Mouse (Mus musculus): ENCODE data around the gene Ccdc188. TPM values are rescaled to one million over a fixed set of nuclear protein-coding genes. Genes with fewer than 3 reads are reported as not detected.

The Ccdc188 gene
- total RNA-seq, 1 experiment from 2014 or later, result not detected

DNA sequence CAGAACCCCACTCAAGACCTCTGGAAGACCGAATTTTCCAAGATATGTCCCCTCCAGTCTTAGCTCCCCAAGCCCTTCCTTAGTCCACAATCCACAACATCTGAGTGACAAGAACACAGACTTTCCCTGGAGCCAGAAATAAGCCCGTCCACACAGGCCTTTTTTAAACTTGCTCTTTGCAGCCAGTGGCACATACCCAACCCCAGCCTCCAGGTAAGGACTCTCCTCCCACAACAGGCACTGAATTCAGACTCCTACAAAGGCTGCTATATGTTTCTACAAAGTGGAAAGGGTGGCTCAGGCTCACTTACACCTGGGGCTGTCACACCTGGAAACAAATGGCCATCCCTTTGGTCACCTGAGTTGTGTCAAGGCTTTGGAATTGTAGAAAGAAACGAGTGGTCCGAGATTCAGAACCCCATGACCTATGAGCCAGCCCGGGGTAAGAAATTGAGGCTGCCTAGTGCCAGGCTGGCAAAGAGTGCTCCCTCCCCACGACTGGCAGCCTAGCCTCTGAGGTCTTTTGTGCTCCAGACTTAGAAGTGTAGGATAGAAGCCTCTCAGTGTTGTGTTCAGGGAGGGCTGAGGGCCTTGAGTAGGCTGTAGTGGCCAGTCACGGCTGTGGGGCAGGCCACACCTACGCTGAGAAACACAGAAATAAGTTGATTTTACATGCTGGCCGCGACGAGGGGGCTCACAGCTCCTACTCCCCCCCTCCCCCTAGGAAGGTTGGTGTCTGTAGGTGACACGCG lies 16.4 kb downstream of the Ccdc188 start:
- 0 out of 2 replicates have a peak, but pooled peaks have one; percentile 22 for ATAC-seq (replicated peaks; ENCODE audit: low read depth, poor library complexity, severe bottlenecking)

DNA sequence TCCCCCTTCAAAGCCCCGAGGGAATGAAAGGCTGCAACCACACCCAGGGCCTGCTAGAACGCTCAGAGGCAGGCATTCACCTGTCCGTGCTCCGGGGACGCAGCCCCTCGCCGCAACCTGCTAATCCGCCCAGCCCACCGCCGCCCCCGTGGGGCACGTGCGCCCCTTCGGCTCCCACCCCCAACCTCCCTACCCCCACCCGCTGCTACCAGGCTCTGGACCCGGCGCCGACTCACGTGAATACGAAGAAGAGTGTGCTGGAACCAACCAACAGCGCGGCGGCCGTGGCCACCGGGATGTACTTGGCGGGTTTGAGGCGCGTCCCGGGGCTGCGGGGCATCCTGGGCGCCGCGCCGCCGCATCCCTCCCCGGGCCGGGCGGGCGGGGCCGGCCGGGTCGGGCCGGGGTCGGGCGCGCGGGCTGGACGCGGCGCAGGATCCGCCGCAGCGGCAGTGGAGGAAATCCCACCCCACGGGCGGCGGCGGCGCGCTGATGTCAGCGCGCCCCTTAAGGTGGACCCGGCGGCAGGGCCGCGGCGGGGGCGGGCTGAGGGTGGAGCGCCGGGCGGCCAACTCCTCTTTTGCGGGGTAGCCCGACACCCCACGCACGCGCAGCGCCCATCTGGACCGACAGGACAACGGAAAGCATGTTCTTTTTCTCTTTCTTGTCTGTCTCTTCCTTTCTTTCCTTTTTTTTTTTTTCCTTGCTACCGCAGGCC lies 17.2 kb downstream of the Ccdc188 start, which contains the start of gene Zdhhc8:
Gene Zdhhc8, minus strand, starts transcription at position 466 of the 718 bp plus-strand sequence.
- ATAC-seq (replicated peaks; ENCODE audit: low read depth, poor library complexity, severe bottlenecking), result peak; percentile 45

DNA sequence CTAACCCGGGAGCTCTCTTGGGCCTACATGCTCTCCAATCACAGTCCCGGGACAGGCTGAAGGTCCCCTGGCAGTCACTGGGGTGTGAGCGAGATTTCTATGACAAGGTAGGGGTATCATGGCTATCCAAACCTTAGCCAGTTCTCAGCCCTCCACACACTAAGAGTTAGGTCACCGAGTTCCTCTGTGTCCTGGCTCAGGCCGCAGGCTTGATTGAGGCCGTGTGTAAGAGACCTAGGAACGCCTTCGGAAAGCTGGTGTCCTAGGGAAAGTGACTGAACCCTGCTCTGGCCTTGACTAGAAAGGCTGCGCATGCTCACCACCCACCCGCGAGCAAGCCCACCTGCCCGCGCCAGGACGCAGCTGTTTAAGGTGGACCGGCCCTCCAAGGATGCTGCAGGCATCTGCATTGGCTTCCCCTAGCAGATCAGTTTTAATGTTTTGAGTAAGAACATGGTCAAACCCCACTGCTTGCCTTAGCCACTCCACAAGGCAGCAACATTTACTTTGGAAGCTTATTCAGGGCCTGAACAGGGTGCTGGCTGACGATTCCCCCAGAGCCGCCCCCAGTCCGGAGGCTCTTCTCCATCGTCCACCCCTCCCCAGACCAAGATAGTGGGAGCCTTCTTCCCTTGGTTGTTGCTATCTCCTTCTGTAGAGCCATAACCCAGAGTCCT lies 17.8 kb downstream of the Ccdc188 start:
- peak; percentile 30 for ATAC-seq (replicated peaks; ENCODE audit: low read depth, poor library complexity, severe bottlenecking)

DNA sequence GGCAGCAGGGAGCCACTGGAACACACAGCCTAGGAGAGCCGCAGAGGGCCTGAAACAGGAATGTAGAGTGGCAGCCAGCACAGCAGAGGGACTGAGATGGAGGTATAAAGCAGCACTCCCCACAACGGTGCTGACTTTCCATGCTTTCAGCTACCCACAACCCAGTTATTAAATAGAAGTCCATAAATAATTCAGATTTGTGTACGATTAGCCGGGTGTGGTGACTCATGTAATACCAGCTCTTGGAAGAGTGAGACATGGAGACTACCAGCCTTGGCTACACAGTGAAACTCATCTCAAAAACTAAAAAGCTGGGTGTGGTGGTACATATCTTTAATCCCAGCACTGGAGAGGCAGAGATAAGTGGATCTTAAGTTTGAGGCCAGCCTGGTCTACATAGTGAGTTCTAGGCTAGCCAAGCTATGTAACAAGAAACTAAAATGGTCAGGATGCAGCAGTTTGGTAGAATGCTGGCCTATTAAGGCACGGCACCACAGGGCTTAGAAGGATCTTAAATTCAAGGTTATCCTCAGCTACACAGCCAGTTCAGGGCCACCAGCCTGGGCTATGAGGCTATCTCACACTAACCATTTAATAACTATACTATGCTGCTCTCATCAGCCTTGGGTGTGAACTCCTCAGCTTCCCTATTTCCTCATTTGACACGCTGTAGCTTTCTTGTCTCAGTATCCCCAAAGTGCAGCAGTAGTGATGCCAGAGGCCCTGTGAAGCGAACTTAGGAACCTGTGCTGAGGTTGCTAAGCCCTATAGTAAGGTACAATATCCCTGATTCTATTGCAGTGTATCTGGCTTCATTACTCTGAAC lies 19.2 kb downstream of the Ccdc188 start:
- ATAC-seq (replicated peaks; ENCODE audit: low read depth, poor library complexity, severe bottlenecking), result no peak

DNA sequence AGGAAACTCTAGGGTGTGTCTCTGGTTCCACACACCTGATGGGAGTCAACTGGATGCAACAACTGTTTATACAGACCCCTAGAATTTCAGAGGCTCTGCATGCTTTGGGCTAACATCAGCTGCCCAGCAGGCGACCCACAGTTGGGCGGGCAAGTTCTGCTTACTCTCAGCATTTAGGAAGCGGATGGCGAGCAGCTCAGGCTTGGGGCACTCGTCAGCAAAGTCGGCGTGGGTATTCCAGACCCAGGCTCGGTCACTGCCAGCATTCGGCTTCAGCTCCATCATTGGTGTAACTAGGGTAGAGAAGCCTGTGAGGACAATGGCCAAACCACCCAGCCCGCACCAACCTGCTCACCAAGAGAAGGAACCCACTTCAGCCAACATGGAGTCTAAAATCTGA lies 23.9 kb downstream of the Ccdc188 start:
- no peak for ATAC-seq (replicated peaks; ENCODE audit: low read depth, poor library complexity, severe bottlenecking)

DNA sequence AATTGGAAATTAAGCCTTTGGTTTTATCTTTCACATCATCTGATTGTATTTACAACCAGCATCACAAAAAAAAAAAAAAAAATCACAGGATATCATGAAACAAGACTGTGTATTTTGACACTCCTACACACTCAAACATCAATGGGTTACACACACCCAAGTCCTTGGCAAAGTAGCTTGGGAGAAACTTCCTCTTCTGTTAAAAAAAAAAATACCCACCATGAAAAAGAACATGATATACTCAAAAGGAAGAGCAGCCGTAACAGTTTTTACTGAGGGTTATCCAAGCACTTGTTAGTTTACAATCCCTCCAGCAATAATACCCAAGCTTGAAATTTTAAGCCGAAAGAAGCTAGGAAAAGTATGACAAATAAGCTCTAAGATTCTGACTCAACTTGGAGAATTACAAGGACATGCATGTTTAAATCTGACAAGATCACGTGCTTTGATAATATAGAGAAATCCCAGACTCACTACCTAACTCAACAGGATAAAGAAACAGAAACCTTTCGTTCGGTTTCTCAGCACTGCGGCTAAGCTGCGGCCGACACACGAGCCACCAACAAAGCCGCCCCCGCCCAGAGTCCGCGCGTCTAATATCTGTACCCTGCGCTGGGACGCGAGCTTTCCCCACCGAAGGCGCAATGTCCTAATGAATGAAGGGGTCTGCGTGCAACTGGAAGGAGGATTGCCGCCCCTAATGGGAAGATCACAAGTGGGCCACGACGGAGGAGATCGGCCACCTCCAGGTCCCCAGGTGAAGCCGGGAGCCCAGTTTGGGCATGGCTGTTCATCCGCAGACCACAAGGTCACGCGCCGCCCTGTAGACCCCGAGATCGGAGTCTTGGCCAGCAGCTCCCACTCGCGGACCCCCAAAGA lies 30.1 kb downstream of the Ccdc188 start:
- no peak for ATAC-seq (replicated peaks; ENCODE audit: low read depth, poor library complexity, severe bottlenecking)

DNA sequence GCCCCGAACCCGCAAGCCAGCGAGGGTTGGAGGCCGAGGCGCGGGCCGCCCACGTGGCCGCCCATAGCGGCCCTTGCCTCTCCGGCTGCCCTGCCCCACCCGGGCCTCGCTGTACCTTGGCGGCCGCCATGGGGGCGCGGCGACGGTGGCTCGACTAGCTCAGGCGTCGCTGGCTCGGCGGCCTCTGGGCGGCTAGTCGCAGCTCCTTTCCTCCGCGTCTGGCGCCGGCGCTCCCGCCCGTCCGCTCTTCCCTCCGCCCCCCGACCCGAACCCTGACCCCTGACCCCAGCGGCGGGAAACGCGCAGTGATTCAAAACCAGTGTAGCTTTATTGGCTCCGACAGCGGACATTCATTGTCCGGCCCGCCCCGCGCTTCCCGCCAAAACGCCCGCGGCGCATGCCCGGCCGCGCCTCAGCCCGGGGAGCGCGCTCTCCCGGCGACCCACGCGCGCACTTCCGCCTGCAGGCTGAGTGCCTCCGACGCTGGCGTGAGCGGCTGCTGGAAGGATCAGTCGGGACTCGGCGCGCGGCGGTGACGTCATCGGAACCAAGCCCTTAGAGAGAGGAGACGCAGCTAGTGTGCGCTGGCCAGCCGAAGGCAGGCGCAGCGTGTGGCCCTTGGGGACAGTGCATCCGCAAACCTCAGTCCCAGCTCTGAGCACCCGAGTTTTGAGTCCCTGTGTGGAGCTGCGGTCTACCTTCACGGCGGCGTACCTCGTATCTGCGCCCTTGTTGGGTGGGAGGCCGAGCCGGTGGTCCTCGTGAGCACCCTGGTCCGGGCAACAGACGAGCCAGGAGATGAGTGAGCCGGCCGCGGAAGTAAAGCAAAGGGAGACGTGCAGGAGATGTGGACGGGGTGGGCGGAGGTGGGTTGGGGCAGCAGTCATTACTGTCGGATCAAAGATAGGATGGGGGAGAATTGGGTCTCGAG lies 31.0 kb downstream of the Ccdc188 start, which contains the start of the genes Trmt2a and Ranbp1:
Gene Trmt2a, plus strand, starts transcription at position 247 of the 931 bp plus-strand sequence.
Gene Ranbp1, minus strand, starts transcription at position 300 of the 931 bp plus-strand sequence.
- ATAC-seq (replicated peaks; ENCODE audit: low read depth, poor library complexity, severe bottlenecking), result peak; percentile 79

DNA sequence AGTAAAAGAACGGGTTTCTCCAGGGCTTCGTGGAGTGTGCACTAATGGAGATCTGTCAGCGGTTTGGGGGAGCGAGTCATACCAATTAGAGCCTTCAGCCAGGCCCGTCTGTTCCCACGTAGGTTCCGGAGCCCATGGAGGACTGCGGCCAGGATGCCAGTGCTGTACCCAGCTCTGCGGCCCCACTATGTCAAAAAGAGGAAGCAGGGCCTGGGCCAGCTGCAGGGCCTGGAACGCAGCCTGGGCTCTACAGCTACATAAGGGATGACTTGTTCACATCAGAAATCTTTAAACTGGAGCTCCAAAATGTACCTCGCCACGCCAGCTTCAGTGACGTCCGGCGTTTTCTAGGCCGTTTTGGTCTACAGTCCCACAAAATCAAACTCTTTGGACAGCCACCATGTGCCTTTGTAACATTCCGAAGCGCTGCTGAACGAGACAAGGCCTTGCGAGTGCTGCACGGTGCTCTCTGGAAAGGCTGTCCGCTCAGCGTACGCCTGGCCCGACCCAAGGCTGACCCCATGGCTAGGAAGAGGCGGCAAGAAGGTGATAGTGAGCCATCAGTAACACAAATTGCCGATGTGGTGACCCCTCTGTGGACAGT lies 31.8 kb downstream of the Ccdc188 start:
- peak; percentile 69 for ATAC-seq (replicated peaks; ENCODE audit: low read depth, poor library complexity, severe bottlenecking)

DNA sequence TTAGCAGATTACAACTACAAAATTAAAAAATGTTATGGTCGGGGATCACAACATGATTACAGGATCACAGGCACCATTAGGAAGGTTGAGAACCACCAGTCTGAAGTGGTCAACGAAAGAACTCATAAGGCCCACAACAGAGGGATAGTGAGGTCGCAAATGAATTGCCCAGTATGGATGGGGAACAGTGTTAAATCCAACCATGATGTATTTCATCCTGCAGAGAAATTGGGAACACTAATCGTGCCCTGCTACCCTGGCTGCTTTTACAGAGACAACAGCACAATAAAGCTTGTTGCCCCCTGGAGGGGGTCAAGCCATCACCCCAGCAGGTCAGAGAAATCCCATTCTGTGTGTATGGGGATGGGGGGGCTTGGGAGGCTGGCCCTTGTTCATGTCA lies 32.6 kb downstream of the Ccdc188 start:
- no peak for ATAC-seq (replicated peaks; ENCODE audit: low read depth, poor library complexity, severe bottlenecking)

DNA sequence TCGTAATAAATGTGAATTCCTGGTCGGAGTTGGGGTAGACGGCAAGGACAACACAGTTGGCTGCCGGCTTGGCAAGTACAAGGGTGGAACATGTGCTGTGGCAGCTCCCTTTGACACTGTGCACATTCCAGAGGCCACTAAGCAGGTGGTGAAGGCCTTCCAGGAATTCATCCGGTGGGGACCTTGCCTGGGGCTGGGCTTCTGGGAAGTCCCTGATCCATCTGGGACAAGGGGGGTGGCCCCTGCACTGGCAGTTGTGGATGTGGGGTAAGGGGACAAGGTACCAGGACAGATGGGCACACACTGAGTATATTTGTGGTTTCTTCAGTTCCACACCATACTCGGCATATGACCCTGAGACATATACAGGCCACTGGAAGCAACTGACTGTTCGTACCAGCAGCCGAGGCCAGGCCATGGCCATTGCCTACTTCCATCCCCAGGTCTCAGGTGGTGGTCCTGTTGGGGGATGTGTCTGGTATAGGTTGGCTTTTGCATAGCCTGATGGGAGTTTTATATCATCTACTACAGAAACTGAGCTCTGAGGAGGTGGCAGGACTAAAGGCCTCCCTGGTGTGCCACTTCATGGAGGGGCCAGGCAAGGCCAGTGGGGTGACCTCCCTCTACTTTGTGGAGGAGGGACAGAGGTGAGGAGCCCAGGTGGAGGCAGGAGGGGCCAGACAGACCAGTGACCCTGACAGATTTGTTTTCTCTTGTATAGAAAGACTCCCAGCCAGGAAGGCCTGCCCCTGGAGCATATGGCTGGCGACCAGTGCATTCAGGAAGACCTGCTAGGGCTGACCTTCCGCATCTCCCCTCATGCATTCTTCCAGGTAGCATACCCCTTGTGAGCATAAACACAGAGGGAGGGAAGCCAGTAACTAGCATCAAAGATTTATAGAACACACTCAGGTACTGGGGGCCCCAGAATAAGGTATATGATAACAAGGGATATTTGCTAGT lies 33.4 kb downstream of the Ccdc188 start:
- ATAC-seq (replicated peaks; ENCODE audit: low read depth, poor library complexity, severe bottlenecking), result no peak

DNA sequence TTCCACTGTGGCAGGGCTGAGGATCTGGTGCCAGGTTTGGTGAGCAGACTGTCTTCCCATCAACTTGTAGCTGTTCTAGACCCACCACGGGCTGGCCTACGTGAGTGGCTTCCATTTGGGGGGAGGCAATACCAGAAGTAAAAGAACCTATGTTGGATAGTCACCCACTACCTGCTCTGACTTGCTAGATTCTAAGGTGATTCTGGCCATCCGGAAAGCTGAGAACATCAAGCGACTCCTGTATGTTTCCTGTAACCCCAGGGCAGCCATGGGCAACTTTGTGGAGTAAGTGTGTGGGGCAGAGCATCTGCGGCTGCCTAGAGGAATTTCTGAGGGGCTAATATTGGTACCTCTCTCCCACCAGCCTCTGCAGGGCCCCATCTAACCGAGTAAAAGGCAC lies 35.1 kb downstream of the Ccdc188 start:
- ATAC-seq (replicated peaks; ENCODE audit: low read depth, poor library complexity, severe bottlenecking), result no peak

DNA sequence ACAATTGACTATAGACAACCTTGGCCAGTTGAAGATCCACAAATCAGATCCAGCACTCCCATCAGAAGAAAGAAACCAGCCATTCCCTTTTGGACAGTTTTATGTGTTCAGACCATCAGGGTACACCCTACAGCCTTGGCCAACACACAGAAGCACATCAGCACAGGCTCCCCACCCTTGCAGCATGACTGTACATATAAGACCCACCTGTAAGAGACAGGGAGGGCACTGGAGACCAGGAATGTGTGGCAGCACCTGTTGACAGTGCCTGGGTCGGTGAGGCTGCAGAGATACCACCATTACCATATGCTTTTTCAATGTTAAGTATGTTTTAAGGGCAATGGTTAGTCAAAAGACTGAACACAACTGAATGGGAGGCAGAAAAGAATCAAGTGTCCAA lies 36.2 kb downstream of the Ccdc188 start:
- no peak for ATAC-seq (replicated peaks; ENCODE audit: low read depth, poor library complexity, severe bottlenecking)

DNA sequence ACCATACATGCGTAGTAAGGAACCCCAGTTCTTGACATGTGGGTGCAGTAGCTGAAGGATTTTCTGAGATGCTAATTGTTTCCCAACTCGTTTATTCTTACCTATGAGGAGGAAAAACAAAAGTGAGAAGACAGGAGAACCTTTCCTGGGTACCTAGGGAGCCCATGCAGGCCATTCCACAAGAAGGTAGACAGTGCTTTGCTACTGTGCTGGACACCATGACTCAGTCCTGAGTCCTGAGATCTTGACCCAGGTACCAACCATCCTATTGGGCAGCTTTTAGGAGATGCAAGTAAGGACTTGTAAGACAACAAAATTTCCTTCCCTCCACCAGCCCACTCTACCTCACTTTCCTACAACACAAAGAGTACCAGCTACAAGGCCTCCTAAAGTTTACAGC lies 40.5 kb downstream of the Ccdc188 start, which contains the start of gene Gm49776:
Gene Gm49776, minus strand, starts transcription at position 101 of the 400 bp plus-strand sequence.
- no peak for ATAC-seq (replicated peaks; ENCODE audit: low read depth, poor library complexity, severe bottlenecking)

DNA sequence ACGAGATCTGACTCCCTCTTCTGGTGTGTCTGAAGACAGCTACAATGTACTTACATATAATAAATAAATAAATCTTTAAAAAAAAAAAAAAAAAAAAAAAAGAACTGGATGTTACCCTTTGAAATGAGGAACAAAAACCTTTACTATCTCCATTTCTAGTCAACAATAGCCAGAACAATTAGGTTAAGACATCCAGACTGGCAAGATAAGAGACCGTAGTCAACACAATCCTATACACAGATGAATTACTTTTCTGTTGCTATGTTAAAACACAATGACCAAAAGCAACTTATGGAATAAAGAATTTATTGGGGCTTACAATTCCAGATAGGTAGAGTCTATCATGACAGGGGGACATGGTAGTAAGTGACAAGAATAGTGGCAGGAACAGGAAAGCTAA lies 47.3 kb downstream of the Ccdc188 start:
- ATAC-seq (replicated peaks; ENCODE audit: low read depth, poor library complexity, severe bottlenecking), result no peak

DNA sequence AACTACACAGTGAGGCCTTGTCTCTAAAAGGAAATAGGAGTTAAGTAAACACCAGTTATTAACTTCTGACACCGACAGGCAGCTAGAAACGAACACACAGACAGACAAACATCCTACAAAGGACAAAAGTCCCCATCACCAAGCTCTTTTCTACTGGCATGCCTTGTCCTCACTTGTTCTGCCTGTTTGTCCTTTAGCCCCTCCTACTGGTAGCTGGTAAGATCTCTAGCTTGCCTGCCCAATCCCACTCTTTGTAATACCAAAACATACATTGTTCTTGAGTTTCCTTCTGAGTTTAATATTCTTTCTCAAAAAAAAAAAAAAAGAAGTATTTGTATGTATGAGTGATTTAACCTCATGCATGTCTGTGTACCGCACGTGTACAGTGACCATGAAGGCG lies 50.5 kb downstream of the Ccdc188 start:
- ATAC-seq (replicated peaks; ENCODE audit: low read depth, poor library complexity, severe bottlenecking), result peak; percentile 65; the same call in 1 of the 2 replicates

Data from common myeloid progenitor, adult 5-6 weeks (primary cell).